Mouse (Mus musculus) heart, postnatal 25 days (tissue): ENCODE measurements around the gene Rspo4. TPM values are rescaled to one million over a fixed set of nuclear protein-coding genes. Genes with fewer than 3 reads are reported as not detected.

Experiments
- DNase-seq: peaks from one replicate; pipeline ENCODE4 v3.0.0; 2022; ENCODE audit warnings: low spot score
- intact Hi-C: fragments of 180-260 bp; cut with DNase I; formaldehyde crosslinking; loops from one replicate; pipeline ENCODE4 v1.15.1; 2025
- total RNA-seq, 2 experiments: library from RNA; stranded (reverse); gene quantifications; 2 replicates each; pipeline ENCODE4 v1.2.3; 2021

Rspo4 gene
- total RNA-seq, 2 experiments from 2014 or later, result not detected

GRCm38 (mm10) chr2:151909386-151909785, 66.7 kb downstream of the Rspo4 start:
- DNase-seq, result no peak
- intact Hi-C loops, result no loop called here

DNA sequence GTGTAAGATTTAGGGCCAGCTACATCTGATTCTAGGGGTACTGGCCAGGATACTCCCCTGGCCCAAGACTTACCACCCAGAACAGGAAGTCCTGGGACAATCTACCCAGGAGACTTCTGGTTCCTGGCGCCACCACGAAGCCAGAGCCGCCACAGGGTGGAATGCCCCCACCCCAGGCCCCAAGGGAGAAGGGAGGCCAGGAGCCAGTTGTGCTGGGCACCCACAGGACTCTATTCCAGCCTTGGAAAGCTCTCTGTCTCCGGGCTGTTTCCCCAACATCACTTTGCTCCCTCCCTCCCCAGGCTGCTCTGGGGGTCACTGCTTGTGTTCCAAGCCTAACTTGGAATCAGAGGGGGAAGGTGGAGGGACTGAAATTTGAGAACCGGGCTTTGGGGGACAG, 67.8 kb downstream of the Rspo4 start:
- DNase-seq, result no peak
- intact Hi-C loops, result no loop called here

GRCm38 (mm10) chr2:151910919-151911500, 68.3 kb downstream of the Rspo4 start, which contains the start of gene Angpt4:
Gene Angpt4, plus strand, starts transcription at chr2:151911210.
- intact Hi-C loops, result no loop called here
- DNase-seq, result no peak

DNA sequence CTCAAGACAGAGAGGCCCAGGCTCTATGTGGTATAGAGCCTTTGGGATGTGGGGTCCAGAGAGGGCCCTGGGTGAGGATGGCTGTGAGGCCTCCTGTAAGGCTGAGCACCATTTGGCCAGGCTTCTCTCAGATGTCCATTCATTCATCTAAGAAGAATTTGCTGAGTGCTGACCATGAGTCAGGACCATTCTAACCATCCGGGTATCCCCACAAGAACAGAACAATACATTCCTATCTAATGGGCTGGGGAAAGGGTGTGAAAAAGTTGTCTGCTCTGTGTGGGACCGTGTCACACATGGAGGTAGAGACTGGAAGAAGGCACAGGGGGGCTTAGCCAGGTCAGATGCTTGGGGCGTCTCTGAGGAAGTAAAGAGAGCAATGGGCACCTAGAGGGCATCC, 69.0 kb downstream of the Rspo4 start:
- intact Hi-C loops, result no loop called here
- no peak for DNase-seq

DNA sequence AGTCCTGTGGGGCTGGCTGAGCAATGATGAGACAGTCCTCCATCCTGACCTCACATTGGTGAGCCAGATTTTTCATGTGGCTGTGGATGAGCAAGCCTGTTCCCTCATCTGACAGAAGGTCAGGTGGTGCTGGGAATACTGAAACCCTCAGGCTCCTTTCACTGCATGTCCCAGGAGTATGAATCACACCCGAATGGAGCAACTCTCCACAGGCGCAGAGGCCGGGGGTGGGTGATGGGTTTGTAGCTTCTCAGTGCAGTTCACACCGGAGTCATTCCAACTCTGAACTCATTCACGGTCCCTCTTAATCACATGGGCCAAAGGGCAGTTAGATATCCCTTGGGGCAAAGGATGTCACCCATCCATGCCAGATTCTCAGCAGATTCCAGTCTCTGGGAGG, 71.4 kb downstream of the Rspo4 start:
- intact Hi-C loops, result no loop called here
- no peak for DNase-seq

- DNase-seq, result no peak
- intact Hi-C loops, result no loop called here
These were observed 72.4 kb downstream of the Rspo4 start for GRCm38 (mm10) chr2:151915111-151915510.

DNA sequence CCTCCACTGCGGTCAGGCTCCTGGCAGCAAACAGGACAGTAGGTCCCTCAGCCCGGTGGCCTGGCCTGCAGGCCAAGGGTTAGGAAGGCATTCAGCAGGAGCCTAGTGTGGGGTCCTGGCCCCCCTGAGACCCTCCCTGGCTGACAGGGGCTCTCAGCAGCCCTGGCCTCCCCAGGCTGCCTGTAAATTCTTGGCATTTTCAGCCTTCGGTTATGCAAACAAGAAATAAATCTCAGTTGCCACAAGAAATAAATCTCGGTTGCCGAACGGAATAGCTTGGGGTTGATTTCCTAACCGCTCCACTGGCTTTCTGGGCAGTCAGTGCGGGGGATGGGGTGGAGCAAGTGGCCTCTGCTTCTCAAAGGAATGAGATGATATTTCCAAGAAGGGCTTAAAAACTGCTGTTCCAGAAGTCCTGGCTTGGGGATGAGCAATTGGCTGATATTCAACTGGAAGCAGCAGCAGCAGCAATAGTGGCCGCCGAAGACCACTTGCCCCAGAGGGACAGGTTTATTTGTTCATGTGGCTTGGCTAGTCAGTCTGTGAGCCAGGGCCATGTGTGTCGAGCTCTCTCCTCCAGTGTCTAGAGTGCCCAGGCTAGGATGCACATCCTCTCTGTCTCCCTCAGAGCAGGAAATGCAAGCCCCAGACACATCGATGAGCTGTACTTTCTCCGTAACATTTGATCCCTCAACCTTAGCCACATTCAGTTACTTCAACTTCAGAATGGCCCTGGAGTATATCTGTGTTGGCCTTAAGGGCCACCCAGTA, 73.5 kb downstream of the Rspo4 start:
- peak; percentile 39 for DNase-seq
- intact Hi-C loops, result no loop called here

- intact Hi-C loops, result no loop called here
- no peak for DNase-seq
These were observed 76.4 kb downstream of the Rspo4 start for GRCm38 (mm10) chr2:151919140-151919539.

DNA sequence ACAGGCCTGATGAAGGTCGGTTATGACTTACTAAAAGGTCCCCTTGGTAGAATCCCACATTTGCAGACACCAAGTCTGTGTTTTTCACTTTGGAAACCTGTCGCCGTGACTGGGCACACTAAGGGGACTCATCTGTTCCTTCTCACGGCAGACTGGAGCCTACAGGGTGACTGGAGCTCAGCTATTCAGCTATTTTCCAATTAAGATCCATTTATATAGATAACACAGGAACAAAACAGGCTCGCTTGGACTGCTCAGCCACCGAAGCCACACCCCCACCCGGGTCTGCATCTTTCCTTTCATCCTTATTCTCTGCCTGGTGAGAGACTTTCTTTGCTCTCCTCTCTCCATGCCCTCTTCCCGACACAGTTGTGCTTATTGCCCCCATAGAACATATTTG, 78.3 kb downstream of the Rspo4 start:
- no peak for DNase-seq
- intact Hi-C loops, result no loop called here

DNA sequence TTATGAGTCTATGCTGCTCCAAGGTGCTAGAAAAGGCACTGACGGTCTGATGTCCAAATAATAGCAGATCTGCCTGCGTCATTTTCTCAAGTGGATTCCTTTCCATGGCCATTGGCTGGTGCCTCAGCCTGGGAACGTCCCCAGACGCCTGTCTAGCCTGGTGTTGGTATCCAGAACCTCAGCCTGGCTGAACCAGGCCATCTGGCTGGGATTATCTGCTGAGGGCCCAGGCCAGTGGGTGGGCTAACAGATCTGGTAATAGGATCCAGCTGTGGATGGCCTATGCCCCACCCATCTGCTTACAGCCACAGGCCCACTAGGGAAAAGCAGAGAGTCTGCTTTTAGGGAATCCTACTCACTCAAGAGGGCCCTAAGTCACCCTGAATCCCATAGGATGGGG, 78.9 kb downstream of the Rspo4 start:
- peak; percentile 76 for DNase-seq

More for the DNA sequence above, 78.9 kb downstream of the Rspo4 start:
- intact Hi-C loops, result no loop called here

Other genes starting within 250 kb of the Rspo4 start
- gene Snph, start 210.3 kb upstream of the Rspo4 start, total RNA-seq, result 1 to 10 TPM; 5.3 TPM
- gene Rad21l, start 174.4 kb upstream of the Rspo4 start, total RNA-seq, result not detected
- gene Tmem74b, start 140.9 kb upstream of the Rspo4 start, total RNA-seq, result 1 to 10 TPM; 5.3 to 5.7 TPM
- gene Psmf1, start 98.7 kb upstream of the Rspo4 start, total RNA-seq, result 10 to 100 TPM; 23.0 to 24.0 TPM
- gene Angpt4, start 68.3 kb downstream of the Rspo4 start, total RNA-seq, result under 1 TPM; 0.13 to 0.39 TPM
- gene Fam110a, start 137.3 kb downstream of the Rspo4 start, total RNA-seq, result 1 to 10 TPM; 4.5 to 4.7 TPM
- gene Slc52a3, start 153.6 kb downstream of the Rspo4 start, total RNA-seq, result 1 to 10 TPM; 1.8 to 1.9 TPM
- gene Scrt2, start 238.6 kb downstream of the Rspo4 start, total RNA-seq, result not detected